Mouse (Mus musculus) erythroid progenitor cell, adult 5-6 weeks (primary cell): Measurements from ENCODE around the gene Parp6. TPM values are rescaled to one million over a fixed set of nuclear protein-coding genes. Genes with fewer than 3 reads are reported as not detected.

Source experiments
- ATAC-seq: replicated peaks from 2 replicates; pipeline ENCODE4 v1.8.0; 2016; ENCODE audit warnings: moderate number of reproducible peaks, mild to moderate bottlenecking, moderate TSS enrichment, inconsistent platforms; ENCODE audit not compliant: poor library complexity, low FRiP score, severe bottlenecking
- total RNA-seq, 2 experiments: library from RNA; stranded (forward) in 1 of 2; stranded (reverse) in 1 of 2; fragments of 150-400 nt in 1 of 2; fragments of 186-747, 209-891 nt in 1 of 2; gene quantifications; 2 replicates each; pipeline versions ENCODE4 v1.2.3 to v1.2.4; 2015 to 2017; ENCODE audit warnings: low replicate concordance in 2 of 2

The Parp6 gene
- total RNA-seq, 2 experiments from 2014 or later, result 3.3 to 15.1 TPM

- no peak for ATAC-seq
Measured at GRCm38 (mm10) chr9:59654450-59654983, 37.4 kb downstream of the Parp6 start.

- 0 out of 2 replicates have a peak, but pooled peaks have one; percentile 44 for ATAC-seq
Measured at GRCm38 (mm10) chr9:59655958-59656634, 39.0 kb downstream of the Parp6 start, which contains the start of gene Pkm. Gene Pkm, plus strand, starts transcription at chr9:59656368.

GRCm38 (mm10) chr9:59656635-59657617, 39.8 kb downstream of the Parp6 start:
- ATAC-seq, result no peak

- ATAC-seq, result no peak
Measured at GRCm38 (mm10) chr9:59658146-59658545, 41.1 kb downstream of the Parp6 start.

- peak; percentile 73 for ATAC-seq
Measured at GRCm38 (mm10) chr9:59659036-59660026, 42.2 kb downstream of the Parp6 start.

- no peak for ATAC-seq
Measured at GRCm38 (mm10) chr9:59660421-59660820, 43.3 kb downstream of the Parp6 start.

GRCm38 (mm10) chr9:59661298-59661975, 44.4 kb downstream of the Parp6 start:
- ATAC-seq, result no peak

- ATAC-seq, result no peak
Measured at GRCm38 (mm10) chr9:59663226-59663625, 46.1 kb downstream of the Parp6 start.

- ATAC-seq, result no peak
Measured at GRCm38 (mm10) chr9:59663957-59664356, 46.9 kb downstream of the Parp6 start.

- ATAC-seq, result no peak
Measured at GRCm38 (mm10) chr9:59664664-59665256, 47.7 kb downstream of the Parp6 start.

GRCm38 (mm10) chr9:59666016-59666415, 48.9 kb downstream of the Parp6 start:
- no peak for ATAC-seq

- ATAC-seq, result no peak
Measured at GRCm38 (mm10) chr9:59666813-59667212, 49.7 kb downstream of the Parp6 start.

- no peak for ATAC-seq
Measured at GRCm38 (mm10) chr9:59667250-59667649, 50.2 kb downstream of the Parp6 start.

GRCm38 (mm10) chr9:59667904-59668303, 50.8 kb downstream of the Parp6 start:
- no peak for ATAC-seq

- no peak for ATAC-seq
Measured at GRCm38 (mm10) chr9:59668473-59668872, 51.4 kb downstream of the Parp6 start.

GRCm38 (mm10) chr9:59669172-59669571, 52.1 kb downstream of the Parp6 start:
- no peak for ATAC-seq

- ATAC-seq, result no peak
Measured at GRCm38 (mm10) chr9:59672195-59672894, 55.3 kb downstream of the Parp6 start.

- no peak for ATAC-seq
Measured at GRCm38 (mm10) chr9:59673427-59673826, 56.3 kb downstream of the Parp6 start.
